Mouse (Mus musculus) Patski (cell line): ENCODE data around the gene Nptn. TPM values are rescaled to one million over a fixed set of nuclear protein-coding genes. Genes with fewer than 3 reads are reported as not detected.

Experiments used
- ATAC-seq: fragments of 100-300 bp; one replicate; pipeline ENCODE4 v1.8.0; 2021
- CTCF ChIA-PET: fragments of 350-600 bp; sonication (Branson Sonifier 250); formaldehyde crosslinking; loops from one replicate; lab custom pipeline; 2022; ENCODE audit warnings: inconsistent platforms; lab: Charles Lee
- POLR2A ChIA-PET: fragments of 350-600 bp; sonication (Branson Sonifier 250); formaldehyde crosslinking; loops from one replicate; lab custom pipeline; 2022; ENCODE audit warnings: antibody characterized with exemption, inconsistent platforms; lab: Charles Lee
- DNase-seq: peaks from one replicate; pipeline ENCODE4 v3.0.0-alpha.2; 2011; ENCODE audit warnings: low read depth, low spot score
- H3K27me3 ChIP-seq: fragments of 371-371 bp; one replicate; pipeline ENCODE4 v1.5.1; 2021
- CTCF ChIP-seq: fragments of 100-300 bp; IDR thresholded peaks from one replicate; pipeline ENCODE4 v1.5.1; 2021
- in situ Hi-C: fragments of 300-500 bp; cut with MboI; formaldehyde crosslinking; loops from 3 replicates; pipeline ENCODE4 v1.11.1; 2018; ENCODE audit warnings: low pct_unique_long_range_greater_than_20kb, mixed read lengths
- polyA plus RNA-seq: library from polyadenylated mRNA; unstranded; gene quantifications from one replicate; pipeline ENCODE4 v1.2.3, GENCODE M21; 2021

Nptn gene
- polyA plus RNA-seq, 1 experiment from 2014 or later, result 424 TPM

- ChIA-PET POLR2A (interaction anchor here (0.6 to 1.4 kb wide), 6 partner anchors 28 to 372 kb away, joined by 3 to 4 read pairs (median 3); no protein-coding TSS in a partner anchor), CTCF (interaction anchor here (0.5 to 6.6 kb wide), 5 partner anchors 27 to 74 kb away, joined by 3 to 48 read pairs (median 8); partner anchors contain the start of gene Cd276)
- no peaks in the 10 kb centered on the region for H3K27me3 ChIP-seq
- DNase-seq (no peak), ATAC-seq (peak; percentile 48)
- in situ Hi-C loops, result no loop called here
- no peak for TF ChIP-seq CTCF
Observed at GRCm38 (mm10) chr9:58582581-58583266, 684 bp downstream of the Nptn start.

- DNase-seq (no peak), ATAC-seq (no peak)
- H3K27me3 ChIP-seq, result no peaks in the 10 kb centered on the region
- no peak for TF ChIP-seq CTCF
- in situ Hi-C loops, result no loop called here
- POLR2A ChIA-PET, result interaction anchor here (0.6 to 1.4 kb wide), 3 partner anchors 69 to 284 kb away, joined by 3 read pairs; no protein-coding TSS in a partner anchor
- CTCF ChIA-PET, result interaction anchor here (1.2 to 6.6 kb wide), 5 partner anchors 11 to 73 kb away, joined by 3 to 48 read pairs (median 8); partner anchors contain the start of gene Cd276
Observed at GRCm38 (mm10) chr9:58583267-58583641, 1.2 kb downstream of the Nptn start.

GRCm38 (mm10) chr9:58584323-58584722, 2.3 kb downstream of the Nptn start:
- ChIA-PET CTCF (interaction anchor here (1.0 to 3.1 kb wide), 5 partner anchors 10 to 289 kb away, joined by 3 to 8 read pairs (median 4); no protein-coding TSS in a partner anchor), POLR2A (interaction anchor here (0.6 to 0.7 kb wide), 2 partner anchors 13 to 15 kb away, joined by 3 read pairs; no protein-coding TSS in a partner anchor)
- ATAC-seq (no peak), DNase-seq (no peak)
- no peak for TF ChIP-seq CTCF
- in situ Hi-C loops, result no loop called here
- H3K27me3 ChIP-seq, result no peaks in the 10 kb centered on the region

- POLR2A ChIA-PET, result no interaction called here
- CTCF ChIA-PET, result no interaction called here
- H3K27me3 ChIP-seq, result no peaks in the 10 kb centered on the region
- DNase-seq, result no peak
- TF ChIP-seq CTCF, result no peak
- in situ Hi-C loops, result no loop called here
- ATAC-seq, result no peak
Observed at GRCm38 (mm10) chr9:58588657-58589056, 6.6 kb downstream of the Nptn start.

- ChIA-PET POLR2A (interaction anchor here (1.1 kb wide), 1 partner anchor 15 kb away, joined by 3 read pairs; no protein-coding TSS in a partner anchor), CTCF (interaction anchor here (1.1 to 1.4 kb wide), 2 partner anchors 9 to 17 kb away, joined by 5 read pairs; no protein-coding TSS in a partner anchor)
- no peak for ATAC-seq
- no peak for DNase-seq
- in situ Hi-C loops, result no loop called here
- no peaks in the 10 kb centered on the region for H3K27me3 ChIP-seq
- peak; percentile 38 for TF ChIP-seq CTCF
Observed at GRCm38 (mm10) chr9:58595313-58595712, 13.3 kb downstream of the Nptn start.

- DNase-seq, result no peak
- POLR2A ChIA-PET, result no interaction called here
Observed at GRCm38 (mm10) chr9:58613790-58614189, 31.8 kb downstream of the Nptn start.

GRCm38 (mm10) chr9:58615064-58615938, 33.3 kb downstream of the Nptn start:
- in situ Hi-C loops, result no loop called here
- DNase-seq (no peak), ATAC-seq (no peak)
- POLR2A ChIA-PET, result no interaction called here
- TF ChIP-seq CTCF, result peak; percentile 44
- no peaks in the 10 kb centered on the region for H3K27me3 ChIP-seq
- CTCF ChIA-PET, result interaction anchor here (1.4 to 2.0 kb wide), 3 partner anchors 22 to 36 kb away, joined by 3 to 6 read pairs (median 4); no protein-coding TSS in a partner anchor

More at GRCm38 (mm10) chr9:58613790-58614189, 31.8 kb downstream of the Nptn start:
- in situ Hi-C loops, result no loop called here
- no peak for TF ChIP-seq CTCF
- CTCF ChIA-PET, result interaction anchor here (0.9 to 2.0 kb wide), 3 partner anchors 20 to 48 kb away, joined by 3 to 6 read pairs (median 4); no protein-coding TSS in a partner anchor
- H3K27me3 ChIP-seq, result no peaks in the 10 kb centered on the region
- ATAC-seq, result no peak

- ATAC-seq, result no peak
- no peaks in the 10 kb centered on the region for H3K27me3 ChIP-seq
- ChIA-PET POLR2A (no interaction called here), CTCF (no interaction called here)
- no peak for DNase-seq
- in situ Hi-C loops, result no loop called here
- no peak for TF ChIP-seq CTCF
Observed at GRCm38 (mm10) chr9:58623009-58623408, 41.0 kb downstream of the Nptn start.

GRCm38 (mm10) chr9:58627197-58627596, 45.2 kb downstream of the Nptn start:
- in situ Hi-C loops, result no loop called here
- POLR2A ChIA-PET, result interaction anchor here (0.8 kb wide), 1 partner anchor 46 kb away, joined by 3 read pairs; no protein-coding TSS in a partner anchor
- ATAC-seq (no peak), DNase-seq (no peak)
- no peaks in the 10 kb centered on the region for H3K27me3 ChIP-seq
- TF ChIP-seq CTCF, result no peak
- CTCF ChIA-PET, result interaction anchor here (1.4 kb wide), 1 partner anchor 48 kb away, joined by 4 read pairs; no protein-coding TSS in a partner anchor

GRCm38 (mm10) chr9:58630441-58630840, 48.4 kb downstream of the Nptn start:
- in situ Hi-C loops, result no loop called here
- DNase-seq, result no peak
- ATAC-seq, result no peak
- no peaks in the 10 kb centered on the region for H3K27me3 ChIP-seq
- POLR2A ChIA-PET, result no interaction called here
- no peak for TF ChIP-seq CTCF
- CTCF ChIA-PET, result interaction anchor here (0.9 to 1.5 kb wide), 2 partner anchors 11 to 51 kb away, joined by 4 to 5 read pairs; no protein-coding TSS in a partner anchor
